Mouse (Mus musculus) cerebellum, postnatal 25 days (tissue): Measurements from ENCODE around the gene Tysnd1.

Experiments
- DNase-seq, 2 experiments: peaks; one replicate each; pipeline ENCODE4 v3.0.0; 2021; ENCODE audit warnings: mixed read lengths in 2 of 2

Gene Tysnd1

DNA sequence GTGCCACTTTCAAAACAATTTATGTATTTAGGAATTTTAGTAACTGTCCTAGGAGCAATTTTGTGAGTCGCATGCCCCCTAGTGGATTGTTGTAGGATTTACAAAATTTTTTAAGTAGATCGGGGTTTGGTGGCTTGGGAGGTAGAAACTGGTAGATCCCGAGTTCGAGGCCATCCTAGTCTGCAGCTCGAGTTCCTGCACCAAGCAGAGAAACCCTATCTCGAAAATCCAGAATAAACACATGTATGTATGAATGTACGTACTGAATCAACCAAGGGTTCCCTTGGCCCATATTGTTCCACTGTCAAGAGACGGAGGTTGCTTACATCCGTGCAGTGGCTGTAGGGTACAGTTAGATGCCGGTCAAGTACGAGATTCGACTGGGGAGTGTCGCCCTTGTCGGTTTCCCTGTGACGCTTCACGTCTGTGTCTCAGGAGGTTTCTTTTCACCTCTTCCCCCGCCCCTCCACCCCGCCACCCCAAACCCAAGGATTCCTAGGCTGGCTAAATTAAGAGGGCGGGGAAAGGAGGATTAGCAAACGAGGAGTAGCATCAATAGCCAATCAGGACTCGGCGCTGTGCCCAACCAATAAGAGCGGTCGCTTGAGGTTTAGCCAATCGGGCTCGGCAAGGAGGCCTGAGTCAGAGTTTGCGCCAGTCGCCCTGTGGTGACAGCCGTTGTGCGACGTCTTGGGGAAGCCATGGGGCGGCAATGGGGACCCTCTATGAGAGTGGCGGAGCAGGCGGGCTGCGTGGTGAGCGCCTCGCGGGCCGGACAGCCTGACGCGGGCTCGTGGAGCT, at the start of gene Tysnd1:
Gene Tysnd1, plus strand, starts transcription at position 645 of the 801 bp plus-strand sequence.
- DNase-seq, result peak; percentile 98 to 99

- no peak for DNase-seq
These were observed 48.8 kb upstream of the Tysnd1 start for GRCm38 (mm10) chr10:61646557-61646956.

- peak; percentile 90 to 96 for DNase-seq
These were observed 47.3 kb upstream of the Tysnd1 start, which contains the start of gene Ppa1 for GRCm38 (mm10) chr10:61647790-61648736. Gene Ppa1 (plus strand): TSS chr10:61648552.

DNA sequence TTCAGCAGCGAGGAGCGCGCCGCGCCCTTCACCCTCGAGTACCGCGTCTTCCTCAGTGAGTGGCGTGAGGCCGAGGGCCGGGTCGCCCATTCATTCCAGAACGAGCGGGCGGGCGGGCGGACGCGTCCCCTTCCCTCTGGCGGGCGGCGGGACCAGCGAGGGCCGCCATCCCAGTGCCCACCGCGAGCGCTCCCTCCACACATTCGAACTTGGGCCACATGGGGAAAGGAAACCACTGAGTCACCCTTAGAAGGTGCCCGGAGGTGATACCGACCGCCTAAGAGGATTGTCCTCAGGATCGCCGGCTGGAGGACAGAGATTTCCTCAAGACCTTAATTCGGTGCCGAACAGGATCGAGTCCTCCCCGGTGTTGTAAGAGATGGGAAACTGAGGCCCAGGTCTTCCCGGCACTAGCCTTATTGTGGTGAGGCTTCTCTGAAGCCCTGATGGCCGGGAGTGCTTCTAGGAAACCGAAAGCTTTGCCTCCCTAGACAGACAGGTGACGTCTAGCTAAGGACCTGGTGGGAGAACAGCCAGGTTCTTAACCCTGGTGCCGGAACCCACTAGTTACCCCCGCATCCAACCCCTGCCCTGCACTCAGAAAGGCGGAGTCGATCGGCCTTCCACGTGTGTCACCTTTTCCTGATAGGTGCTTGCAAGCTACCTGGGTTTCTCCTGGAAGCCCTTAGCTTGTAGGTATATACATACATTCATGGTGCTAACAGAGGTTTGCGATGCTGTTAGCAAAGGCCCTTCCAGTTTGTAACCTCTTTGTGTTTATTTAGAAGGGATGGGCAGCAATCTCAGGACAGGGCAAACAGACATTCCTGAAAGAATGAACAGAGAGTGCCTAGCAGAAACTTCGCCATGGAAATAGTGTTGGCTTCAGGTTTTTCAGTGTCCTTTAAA, 46.3 kb upstream of the Tysnd1 start:
- DNase-seq, result peak in 1 of 2 experiments; percentile 31

DNA sequence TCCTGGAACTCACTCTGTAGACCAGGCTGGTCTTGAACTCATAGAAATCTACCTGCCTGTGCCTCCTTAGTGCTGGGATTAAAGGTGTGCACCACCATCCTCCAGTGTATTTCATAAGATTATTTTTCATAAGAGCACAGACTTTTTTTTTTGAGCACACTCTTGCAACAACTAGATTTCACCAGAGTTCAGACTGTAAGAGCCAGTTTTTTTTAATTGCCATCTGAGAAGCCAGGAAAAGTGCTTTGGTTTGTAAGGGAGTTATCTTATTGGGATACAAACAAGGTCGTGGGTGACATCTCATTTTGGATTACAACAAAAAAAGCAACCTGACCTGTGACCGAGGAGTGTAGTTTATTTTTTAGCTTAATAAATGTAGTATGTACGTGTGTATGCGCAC, 41.2 kb upstream of the Tysnd1 start:
- no peak for DNase-seq

- no peak for DNase-seq
These were observed 40.6 kb upstream of the Tysnd1 start for GRCm38 (mm10) chr10:61654691-61655090.

GRCm38 (mm10) chr10:61655188-61655587, 40.1 kb upstream of the Tysnd1 start:
- no peak for DNase-seq

GRCm38 (mm10) chr10:61656928-61657882, 38.1 kb upstream of the Tysnd1 start:
- DNase-seq, result no peak

DNA sequence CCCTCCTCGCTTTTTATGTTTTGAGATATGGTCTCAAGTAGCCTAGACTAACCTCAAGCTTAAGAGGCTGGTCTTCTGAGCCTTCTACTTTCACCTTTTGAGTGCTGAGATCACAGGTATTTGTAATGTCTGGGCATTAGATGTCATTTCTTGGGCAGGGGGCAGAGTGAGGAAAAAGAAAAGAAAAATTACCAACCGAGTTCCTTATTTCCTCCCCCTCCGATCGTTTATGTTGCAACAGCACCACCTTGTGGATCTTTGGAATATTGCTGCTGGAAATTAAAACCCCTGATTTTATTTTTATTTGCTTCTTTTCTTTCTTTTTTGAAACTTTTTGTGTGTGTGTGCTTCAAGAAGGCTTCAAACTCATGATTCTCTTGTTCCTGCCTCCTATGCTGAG, 37.3 kb upstream of the Tysnd1 start:
- peak in 1 of 2 experiments; percentile 50 for DNase-seq

- no peak for DNase-seq
These were observed 33.4 kb upstream of the Tysnd1 start for GRCm38 (mm10) chr10:61661887-61662286.

GRCm38 (mm10) chr10:61662391-61662988, 32.8 kb upstream of the Tysnd1 start:
- no peak for DNase-seq

DNA sequence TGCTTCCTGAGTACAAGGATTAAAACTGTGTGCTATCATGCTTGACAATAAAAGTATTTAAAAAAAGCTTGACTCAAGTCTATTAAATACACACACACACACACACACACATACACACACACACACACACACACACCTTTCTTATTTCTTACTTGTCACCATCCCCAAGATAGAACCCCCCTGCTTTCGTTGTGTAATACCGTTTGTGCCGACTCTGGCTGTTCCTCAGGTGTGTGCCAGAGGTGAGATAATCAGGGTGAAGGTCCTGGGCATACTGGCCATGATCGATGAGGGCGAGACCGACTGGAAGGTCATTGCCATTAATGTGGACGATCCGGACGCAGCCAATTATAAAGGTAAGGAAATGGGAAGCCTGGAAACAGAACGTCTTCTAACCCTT, 30.2 kb upstream of the Tysnd1 start:
- DNase-seq, result no peak

DNA sequence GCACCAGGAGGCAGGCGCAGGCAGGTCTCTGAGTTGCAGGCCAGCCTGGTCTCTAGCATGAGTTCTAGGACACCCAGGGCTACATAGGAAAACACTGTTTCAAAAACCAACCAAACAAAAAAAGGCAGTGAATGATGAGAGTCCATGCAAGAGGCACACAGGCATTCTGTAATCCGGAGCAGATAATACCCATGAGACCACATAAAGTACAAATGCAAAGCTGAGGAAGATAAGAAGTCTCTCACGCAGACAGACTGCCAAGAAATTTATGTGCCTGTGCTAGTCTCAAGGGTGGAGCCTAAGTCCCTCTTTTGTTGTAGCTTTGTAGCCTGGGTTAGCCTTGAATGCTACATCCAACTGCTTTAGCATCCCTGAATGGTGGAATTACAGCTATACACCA, 29.7 kb upstream of the Tysnd1 start:
- no peak for DNase-seq

- no peak for DNase-seq
These were observed 26.0 kb upstream of the Tysnd1 start for GRCm38 (mm10) chr10:61669289-61669688.

DNA sequence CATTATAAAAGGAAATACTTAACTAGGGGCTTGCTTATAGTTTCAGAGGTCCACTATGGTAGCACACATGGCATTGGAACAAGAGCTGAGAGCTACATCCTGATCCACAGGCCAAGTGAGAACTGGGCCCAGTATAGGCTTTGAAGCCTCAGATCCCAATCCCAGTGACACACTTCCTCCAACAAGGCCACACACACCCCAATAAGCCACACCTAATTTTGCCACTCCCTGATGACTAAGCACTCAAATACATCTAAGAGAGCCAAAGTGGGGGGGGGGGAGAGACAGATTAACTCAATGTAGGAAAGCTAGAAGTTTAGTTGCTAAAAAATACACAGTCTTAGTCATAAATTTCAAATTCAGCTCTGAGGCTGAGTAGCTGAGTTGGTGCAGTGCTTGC, 25.4 kb upstream of the Tysnd1 start:
- no peak for DNase-seq

DNA sequence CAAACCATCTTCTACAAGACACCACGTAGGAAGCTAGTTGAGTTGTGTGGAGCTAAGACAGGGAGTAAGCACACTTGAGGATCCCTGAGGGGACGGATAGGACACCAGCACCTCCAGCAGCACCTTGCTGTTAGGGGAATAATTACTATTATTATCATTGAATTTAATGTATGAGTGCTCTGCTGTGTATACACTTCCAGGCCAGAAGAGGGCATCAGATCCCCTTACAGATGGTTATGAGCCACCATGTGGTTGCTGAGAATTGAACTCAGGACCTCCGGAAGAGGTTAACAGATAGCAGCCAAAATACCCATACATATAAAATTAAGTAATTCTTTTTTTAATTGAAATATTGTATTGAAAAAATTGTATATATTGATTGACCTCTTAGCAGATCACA, 24.6 kb upstream of the Tysnd1 start:
- DNase-seq, result no peak

DNA sequence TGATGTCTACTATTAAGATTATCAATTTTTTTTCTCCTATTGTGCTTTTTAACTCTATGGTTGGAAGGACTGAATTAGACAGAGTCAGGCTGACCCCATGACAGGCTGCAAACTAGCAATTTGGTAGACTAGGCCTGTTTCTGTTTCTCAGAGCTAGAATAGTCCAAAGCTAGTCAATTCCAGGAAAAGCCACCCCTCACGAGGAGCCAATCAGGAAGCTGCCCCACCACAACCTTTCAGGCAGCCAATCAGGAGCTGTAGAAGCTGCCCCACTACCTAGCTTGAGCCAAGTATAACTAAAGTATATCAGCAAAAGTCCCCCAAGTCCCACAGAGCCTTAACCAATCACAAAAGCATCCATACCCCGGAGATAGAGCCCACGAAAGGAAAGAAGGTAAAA, 19.4 kb upstream of the Tysnd1 start:
- DNase-seq, result no peak

DNA sequence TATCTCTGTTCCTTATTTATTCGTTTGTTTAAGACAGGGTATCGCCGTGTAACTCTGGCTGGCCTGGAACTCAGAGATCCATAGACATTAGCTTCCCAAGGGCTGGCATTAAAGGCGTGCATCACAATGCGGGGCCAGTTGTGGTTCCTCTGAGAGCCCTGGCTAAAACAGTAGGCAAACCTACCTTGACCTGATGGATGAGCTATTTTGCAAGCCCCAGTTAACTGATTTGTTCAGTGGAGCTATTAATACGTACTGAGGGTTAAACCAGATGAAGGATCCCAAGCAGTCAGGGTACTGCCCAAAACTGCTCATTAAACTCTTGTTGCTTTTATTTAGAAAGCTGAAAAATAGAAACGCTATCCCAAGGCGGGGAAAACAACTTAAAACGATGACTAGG, 15.8 kb upstream of the Tysnd1 start:
- no peak for DNase-seq

DNA sequence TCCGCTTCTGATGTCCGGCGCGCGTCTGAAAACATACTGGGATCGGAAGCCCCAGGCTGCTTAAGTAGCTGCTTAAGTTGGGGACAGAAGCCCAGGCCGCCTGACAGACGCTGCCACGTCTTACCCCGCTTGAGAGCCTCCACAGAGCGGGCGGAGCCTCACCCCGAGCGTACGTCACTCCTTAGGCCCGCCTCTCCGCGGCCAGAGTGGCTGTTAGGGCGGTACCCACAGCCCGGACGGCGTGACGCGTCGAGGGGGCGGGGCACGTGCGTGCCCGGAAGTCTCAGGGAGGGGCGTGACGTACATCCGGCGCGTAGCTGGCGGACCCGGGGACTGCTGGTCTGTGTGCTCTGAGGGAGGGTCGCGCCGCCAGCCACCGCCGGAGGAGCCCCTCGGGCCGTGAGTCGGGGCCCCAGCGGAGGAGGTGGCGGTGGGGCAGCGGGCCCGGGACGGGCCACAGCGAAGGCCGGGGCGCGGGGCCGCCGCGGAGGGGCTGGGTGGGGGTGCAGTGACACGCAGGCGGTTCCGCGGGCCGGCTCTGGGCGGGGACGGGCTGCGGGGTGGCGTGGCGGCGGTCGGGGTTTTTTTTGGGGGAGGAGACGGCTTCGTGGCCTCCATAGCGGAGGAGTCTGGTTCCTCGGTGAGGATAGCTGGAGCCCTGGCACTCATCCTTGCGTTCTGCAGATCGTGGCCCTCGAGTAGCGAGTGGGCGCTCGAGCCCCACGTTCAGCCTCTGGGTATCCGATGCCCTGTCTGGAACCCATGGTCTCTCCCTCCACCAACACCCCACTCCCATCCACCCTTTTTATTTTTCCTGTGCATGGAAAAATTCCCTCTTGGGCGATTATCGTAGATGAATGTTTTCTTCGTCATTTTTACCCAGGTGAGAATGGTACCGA, 15.1 kb upstream of the Tysnd1 start, which contains the start of gene Sar1a:
Gene Sar1a, plus strand, starts transcription at position 285 of the 899 bp plus-strand sequence.
- DNase-seq, result peak; percentile 98 to 99

DNA sequence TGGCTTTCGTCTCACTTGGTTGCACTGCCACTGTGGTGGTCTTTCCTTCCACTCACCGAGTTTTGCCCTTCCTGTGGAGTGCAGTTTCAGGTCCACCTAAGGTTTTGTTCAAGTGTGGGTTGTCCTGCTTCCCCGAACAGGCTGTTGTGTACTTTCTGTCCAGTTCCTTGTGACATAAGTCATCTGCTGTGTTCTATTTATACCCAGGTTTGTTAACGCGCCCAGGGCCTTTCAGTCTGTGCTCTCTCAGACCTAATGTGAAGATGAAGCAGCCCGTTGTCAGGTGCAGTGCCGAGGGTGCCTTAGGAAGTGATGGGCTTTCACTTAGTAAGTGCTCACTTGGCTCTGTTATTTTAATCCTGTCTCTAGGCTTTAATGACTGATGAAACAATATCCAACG, 5.9 kb upstream of the Tysnd1 start:
- DNase-seq, result no peak
